Mouse (Mus musculus) liver, postnatal 0 days (tissue): ENCODE results near the gene Slc6a6.

ENCODE experiments used
- CTCF ChIP-seq: sonication (generic); IDR thresholded peaks from 2 replicates; pipeline ENCODE4 v1.5.1; 2016; ENCODE audit warnings: antibody characterized with exemption, low read depth
- EP300 ChIP-seq: IDR thresholded peaks from 2 replicates; pipeline ENCODE4 v1.6.1; 2016; ENCODE audit warnings: antibody characterized with exemption, low read depth, mild to moderate bottlenecking

DNA sequence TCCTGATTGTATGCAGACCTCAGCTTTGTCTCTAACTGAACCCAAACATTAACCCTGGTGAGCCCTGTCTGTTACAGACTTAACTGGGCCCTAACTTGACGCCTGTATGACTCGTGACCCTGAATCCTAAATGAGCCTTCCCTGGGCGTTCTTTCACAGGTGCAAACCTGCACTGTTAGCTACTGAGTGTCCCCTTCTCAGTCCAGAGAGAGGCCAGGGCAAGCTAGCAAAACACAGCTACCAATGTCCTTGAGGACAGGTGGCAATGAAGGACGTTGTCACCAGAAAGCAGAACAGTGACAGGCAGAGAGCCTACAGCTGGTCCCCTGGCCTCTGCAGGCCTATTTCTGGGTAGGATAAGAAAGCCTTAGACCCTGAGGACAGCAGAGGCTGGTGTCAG is 37.0 kb upstream of the Slc6a6 start:
- TF ChIP-seq CTCF (no peak), EP300 (no peak)
